In the genomic region with DNA sequence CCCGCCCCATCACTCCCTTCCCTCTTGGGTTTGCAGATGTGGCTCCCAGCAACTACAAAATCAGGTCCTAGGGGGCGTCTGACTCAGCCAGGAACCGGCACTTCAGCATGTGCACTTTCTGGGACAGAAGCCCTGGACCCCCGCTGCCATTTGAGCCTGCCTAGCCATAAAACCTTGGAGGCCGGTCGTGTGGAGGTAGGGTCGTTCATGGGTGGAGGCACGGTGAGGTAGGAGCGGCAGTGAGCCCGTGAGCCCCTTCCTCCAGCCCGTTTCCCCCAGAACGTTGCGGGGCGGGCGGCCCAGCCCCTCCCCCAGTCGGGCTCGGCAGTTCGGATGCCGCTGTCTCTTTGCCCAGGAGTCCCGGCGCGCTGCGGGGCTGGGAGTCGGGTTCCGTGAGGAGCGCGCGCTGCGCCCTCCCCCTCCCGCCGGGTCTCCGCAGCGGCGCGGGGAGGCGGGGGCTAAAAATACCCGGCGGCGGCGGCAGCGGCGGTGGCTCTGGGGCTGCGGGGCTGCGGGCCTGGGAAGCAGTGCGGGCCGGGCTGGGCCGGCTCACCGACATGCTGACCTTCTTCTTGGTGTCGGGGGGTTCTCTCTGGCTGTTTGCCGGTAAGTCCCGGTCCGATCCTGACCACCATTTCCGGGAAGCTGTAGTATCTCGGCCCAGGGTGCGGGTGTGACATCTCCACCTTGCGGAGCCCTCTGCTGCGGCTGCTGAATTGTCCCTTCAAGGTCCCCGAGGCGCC, we compare ENCODE assay signal across 8 mouse cellular contexts. TPM values are rescaled to one million over a fixed set of nuclear protein-coding genes. Genes with fewer than 3 reads are reported as not detected.
A peak's percentile ranks its signal among the peaks of the same experiment; 100 is the strongest.
DNase-seq lines count a peak whose midpoint lies in the region; ATAC-seq lines count a peak whose summit lies in the region.

A gene (plus strand): TSS at position 71 of the 743 bp plus-strand sequence.

- H3K27me3 ChIP-seq in embryonic facial prominence, embryonic 12.5 days, result peaks cover 21% of the 10 kb centered on the region
- H3K27me3 ChIP-seq in hindbrain, embryonic 11.5 days (ENCODE audit: control insufficient read depth, insufficient read depth, low read length), result no peaks in the 10 kb centered on the region
- peaks cover 24% of the 10 kb centered on the region for H3K27me3 ChIP-seq in limb, embryonic 13.5 days

- no peaks in the 10 kb centered on the region for H3K9me3 ChIP-seq in embryonic facial prominence, embryonic 12.5 days
- H3K9me3 ChIP-seq in hindbrain, embryonic 11.5 days (ENCODE audit: control insufficient read depth, low read length), result no peaks in the 10 kb centered on the region
- no peaks in the 10 kb centered on the region for H3K9me3 ChIP-seq in limb, embryonic 13.5 days

- peak within 1 kb of the TSS; percentile 63 for H3K9ac ChIP-seq in embryonic facial prominence, embryonic 12.5 days
- peak within 1 kb of the TSS; percentile 65 for H3K9ac ChIP-seq in hindbrain, embryonic 11.5 days (ENCODE audit: low read depth, low read length)
- peak within 1 kb of the TSS; percentile 45 for H3K9ac ChIP-seq in limb, embryonic 13.5 days

- peak; percentile 56; the same call in 1 of the 2 replicates for ATAC-seq in embryonic facial prominence, embryonic 12.5 days (ENCODE audit: insufficient number of reproducible peaks, insufficient read depth, low FRiP score, low TSS enrichment)
- peak; percentile 73 for ATAC-seq in hindbrain, embryonic 11.5 days (ENCODE audit: low FRiP score)
- ATAC-seq in limb, embryonic 13.5 days (ENCODE audit: low FRiP score, low read depth), result 0 out of 2 replicates have a peak, but pooled peaks have one; percentile 44

- WGBS in embryonic facial prominence, embryonic 12.5 days, result under 1% methylated on average over 54 of the region's 59 CpGs
- under 1% methylated on average over 50 of the region's 59 CpGs for WGBS in hindbrain, embryonic 11.5 days
- WGBS in limb, embryonic 13.5 days, result under 1% methylated on average over 57 of the region's 59 CpGs

- DNase-seq in layer of hippocampus, adult 11-12 months (ENCODE audit: low spot score), result peak; percentile 33
- DNase-seq in layer of hippocampus, adult 9-10 months (ENCODE audit: low spot score), result no peak
- peak; percentile 34 for DNase-seq in adrenal gland, postnatal 14 days
- peak; percentile 79 for DNase-seq in hindbrain, embryonic 11.5 days (ENCODE audit: low spot score)
- DNase-seq in retina, embryonic 14.5 days (ENCODE audit: low spot score), result peak; percentile 79
- DNase-seq in urinary bladder, postnatal 4 days (ENCODE audit: low spot score in 2 of 2), result no peak

- peak within 1 kb of the TSS; percentile 55 for H3K4me3 ChIP-seq in embryonic facial prominence, embryonic 12.5 days
- peak within 1 kb of the TSS; percentile 49 for H3K4me3 ChIP-seq in hindbrain, embryonic 11.5 days (ENCODE audit: low read depth, low read length)
- H3K4me3 ChIP-seq in limb, embryonic 13.5 days, result peak within 1 kb of the TSS; percentile 53

- peak within 1 kb of the TSS; percentile 95 for H3K4me2 ChIP-seq in embryonic facial prominence, embryonic 12.5 days (replicated peaks)
- H3K4me2 ChIP-seq in hindbrain, embryonic 11.5 days (replicated peaks; ENCODE audit: low read depth, low read length), result peak within 1 kb of the TSS; percentile 77
- peak within 1 kb of the TSS; percentile 94 for H3K4me2 ChIP-seq in limb, embryonic 13.5 days (replicated peaks)

- H3K4me1 ChIP-seq in embryonic facial prominence, embryonic 12.5 days, result no peaks in the 10 kb centered on the region
- 0 out of 2 replicates have a peak, but pooled peaks cover 2% of the 10 kb centered on the region for H3K4me1 ChIP-seq in hindbrain, embryonic 11.5 days (replicated peaks; ENCODE audit: control insufficient read depth, insufficient read depth, low read length)
- H3K4me1 ChIP-seq in limb, embryonic 13.5 days, result peaks cover 14% of the 10 kb centered on the region

- no peak within 1 kb of the TSS for H3K27ac ChIP-seq in embryonic facial prominence, embryonic 12.5 days
- peak within 1 kb of the TSS; percentile 79 for H3K27ac ChIP-seq in hindbrain, embryonic 11.5 days (ENCODE audit: low read depth, low read length)
- H3K27ac ChIP-seq in limb, embryonic 13.5 days, result no peak within 1 kb of the TSS

- H3K36me3 ChIP-seq in embryonic facial prominence, embryonic 12.5 days, result no peaks in the 10 kb centered on the region
- H3K36me3 ChIP-seq in hindbrain, embryonic 11.5 days (ENCODE audit: control insufficient read depth, insufficient read depth, low read length), result no peaks in the 10 kb centered on the region
- H3K36me3 ChIP-seq in limb, embryonic 13.5 days, result no peaks in the 10 kb centered on the region

RNA-seq across cellular contexts. Expression of the gene that starts here (rescaled TPM):
- 2.9 and 3.3 TPM in 2 replicates for total RNA-seq in adrenal gland, postnatal 14 days (2021)
- polyA plus RNA-seq in embryonic facial prominence, embryonic 12.5 days (2016; fragmentation: Nextera tagmentation; extraction: Ambion mirVana), result 3.7 and 4.5 TPM in 2 replicates
- 15.6 and 16.8 TPM in 2 replicates for polyA plus RNA-seq in hindbrain, embryonic 11.5 days (2014; fragmentation: Nextera tagmentation; extraction: Ambion mirVana)
- 0.93 and 1.0 TPM in 2 replicates for polyA plus RNA-seq in limb, embryonic 13.5 days (2015; fragmentation: Nextera tagmentation; extraction: Ambion mirVana)

Comparison
In these comparisons a context has a peak if more than half of its experiments do, and no peak if none do; other contexts are left out.
1. DNase-seq: peak in layer of hippocampus, adult 11-12 months (single experiment), adrenal gland, postnatal 14 days (single experiment), hindbrain, embryonic 11.5 days (single experiment) and retina, embryonic 14.5 days (single experiment); none in layer of hippocampus, adult 9-10 months (single experiment) and urinary bladder, postnatal 4 days (0 of 2).
2. Peak in every context shown above with its lines, with median percentiles within 50 percentile points of each other: ATAC-seq, H3K4me2 ChIP-seq, H3K4me3 ChIP-seq and H3K9ac ChIP-seq.